Mouse (Mus musculus) spleen, adult 2 months (tissue): ENCODE measurements around the gene Man2a1. TPM values are rescaled to one million over a fixed set of nuclear protein-coding genes. Genes with fewer than 3 reads are reported as not detected.

ENCODE experiments used
- DNase-seq, 2 experiments: peaks; one replicate each; pipeline versions ENCODE4 v3.0.0 to v3.0.0-alpha.2; 2012 to 2021; ENCODE audit warnings: low spot score in 2 of 2, low read depth in 1 of 2
- H3K27ac ChIP-seq: fragments of 200-500 bp; 2 replicates; pipeline ENCODE4 v1.5.1; 2012; ENCODE audit warnings: low read length, inconsistent platforms; ENCODE audit not compliant: insufficient read depth
- H3K27me3 ChIP-seq: fragments of 200-500 bp; 2 replicates; pipeline ENCODE4 v1.6.1; 2012; ENCODE audit warnings: mild to moderate bottlenecking, moderate library complexity, low read length, inconsistent platforms; ENCODE audit not compliant: control insufficient read depth, insufficient read depth
- H3K36me3 ChIP-seq: fragments of 200-500 bp; 2 replicates; pipeline ENCODE4 v1.6.1; 2012; ENCODE audit warnings: mild to moderate bottlenecking, low read length, inconsistent platforms; ENCODE audit not compliant: control insufficient read depth, insufficient read depth
- H3K4me1 ChIP-seq: fragments of 200-500 bp; 2 replicates; pipeline ENCODE4 v1.6.1; 2011; ENCODE audit warnings: inconsistent platforms; ENCODE audit not compliant: control insufficient read depth, insufficient read depth, insufficient read length
- H3K4me3 ChIP-seq: fragments of 200-500 bp; 2 replicates; pipeline ENCODE4 v1.5.1; 2011; ENCODE audit warnings: mild to moderate bottlenecking, inconsistent platforms; ENCODE audit not compliant: insufficient read depth, insufficient read length; ENCODE audit errors: extremely low read depth
- CTCF ChIP-seq: fragments of 200-500 bp; IDR thresholded peaks from 2 replicates; pipeline ENCODE4 v1.5.1; 2011; ENCODE audit warnings: mild to moderate bottlenecking, inconsistent platforms; ENCODE audit not compliant: insufficient read depth, insufficient read length, insufficient replicate concordance; ENCODE audit errors: extremely low read depth
- POLR2A ChIP-seq: fragments of 200-500 bp; IDR thresholded peaks from 2 replicates; pipeline ENCODE4 v1.6.1; 2011; ENCODE audit warnings: low read depth, low read length, inconsistent platforms
- whole genome bisulfite sequencing: fragments of 180-500 bp; shearing (Covaris S2); methylation state at CpG from one replicate; pipeline ENCODE4 v1.1.7; 2018; 5-methylcytosine and 5-hydroxymethylcytosine counted together
- polyA plus RNA-seq: library from polyadenylated mRNA; depleted of rRNA; stranded (reverse); fragments of >200 nt; gene quantifications from 2 replicates; pipeline ENCODE4 v1.2.3, GENCODE M21; 2012

Gene Man2a1
- polyA plus RNA-seq, 1 experiment = 10.6 TPM

DNA sequence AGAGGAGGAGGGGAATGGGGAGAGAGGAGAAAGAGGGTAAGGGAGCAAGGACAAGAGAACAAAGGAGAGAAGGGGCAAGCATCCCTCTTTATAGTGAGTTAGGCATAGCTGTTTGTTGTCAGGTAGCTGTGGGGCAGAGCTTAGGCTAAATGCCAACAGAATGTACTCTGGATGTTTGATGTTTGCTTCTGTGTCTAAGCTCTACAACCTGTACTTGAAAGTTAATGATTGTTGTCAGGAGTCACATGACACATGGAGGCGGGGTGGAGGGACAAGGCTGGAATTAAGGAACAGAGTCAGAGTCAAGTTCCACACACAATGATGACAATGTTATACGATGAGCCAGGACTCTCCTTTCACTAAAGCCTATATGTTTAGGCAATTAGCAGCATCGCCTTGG is 181.8 kb downstream of the Man2a1 start:
- Histone ChIP-seq H3K36me3 (no peaks in the 10 kb centered on the region), H3K27ac (no peak overlapping the region), H3K4me3 (no peak overlapping the region), H3K27me3 (no peaks in the 10 kb centered on the region), H3K4me1 (no peaks in the 10 kb centered on the region; the same call in 1 of the 2 replicates)
- DNase-seq = no peak
- 93% methylated on average over 3 of the region's 3 CpGs for WGBS
- TF ChIP-seq CTCF (no peak), POLR2A (no peak)

DNA sequence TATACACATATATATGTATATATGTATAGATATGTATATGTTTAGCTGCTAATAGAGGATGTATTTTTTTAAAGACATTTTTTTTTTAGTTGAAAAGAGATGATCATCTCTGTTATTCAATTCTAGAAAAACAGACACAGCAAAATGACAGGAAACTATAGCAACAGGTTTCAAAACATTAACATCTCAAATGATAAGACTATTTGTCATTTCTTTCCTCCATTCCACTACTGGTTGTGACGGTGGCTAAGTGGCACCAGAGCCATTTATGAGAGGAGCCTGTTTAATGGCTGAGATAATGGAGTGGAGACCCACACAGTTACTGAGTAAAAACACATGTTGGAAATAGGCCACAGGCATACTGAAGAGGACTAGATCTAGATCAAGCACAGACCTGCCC is 185.4 kb downstream of the Man2a1 start:
- Histone ChIP-seq H3K27me3 (no peaks in the 10 kb centered on the region), H3K27ac (no peak overlapping the region), H3K4me3 (no peak overlapping the region), H3K36me3 (no peaks in the 10 kb centered on the region), H3K4me1 (no peaks in the 10 kb centered on the region; the same call in 1 of the 2 replicates)
- WGBS = 75% methylated on average over 1 of the region's 1 CpGs
- DNase-seq = no peak
- TF ChIP-seq POLR2A = no peak
- TF ChIP-seq CTCF = no peak

DNA sequence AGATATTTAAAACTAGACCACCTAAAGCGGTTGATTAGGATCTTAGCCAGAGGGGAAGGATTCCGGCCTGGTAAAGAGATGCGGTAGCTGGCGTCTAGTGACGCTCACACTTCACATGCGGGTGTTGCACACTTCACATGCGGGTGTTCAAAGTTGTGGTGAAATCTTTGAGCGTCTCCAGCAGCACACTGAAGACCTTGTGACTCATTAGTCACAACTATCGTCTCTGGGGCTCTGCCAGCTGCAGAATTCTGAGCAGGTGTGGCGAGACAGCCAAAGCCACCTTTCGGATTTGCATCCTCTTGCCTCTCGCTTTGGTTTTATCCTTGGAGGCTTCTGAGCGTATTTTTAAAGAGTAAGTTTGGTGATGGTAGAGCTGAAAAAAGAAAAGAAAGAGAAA is 187.8 kb downstream of the Man2a1 start:
- no peak overlapping the region for H3K27ac ChIP-seq
- 94% methylated on average over 13 of the region's 13 CpGs for WGBS
- H3K4me3 ChIP-seq = no peak overlapping the region
- no peak for TF ChIP-seq POLR2A
- no peak for TF ChIP-seq CTCF
- H3K4me1 ChIP-seq = no peaks in the 10 kb centered on the region
- no peaks in the 10 kb centered on the region for H3K27me3 ChIP-seq
- no peaks in the 10 kb centered on the region for H3K36me3 ChIP-seq
- DNase-seq = no peak

DNA sequence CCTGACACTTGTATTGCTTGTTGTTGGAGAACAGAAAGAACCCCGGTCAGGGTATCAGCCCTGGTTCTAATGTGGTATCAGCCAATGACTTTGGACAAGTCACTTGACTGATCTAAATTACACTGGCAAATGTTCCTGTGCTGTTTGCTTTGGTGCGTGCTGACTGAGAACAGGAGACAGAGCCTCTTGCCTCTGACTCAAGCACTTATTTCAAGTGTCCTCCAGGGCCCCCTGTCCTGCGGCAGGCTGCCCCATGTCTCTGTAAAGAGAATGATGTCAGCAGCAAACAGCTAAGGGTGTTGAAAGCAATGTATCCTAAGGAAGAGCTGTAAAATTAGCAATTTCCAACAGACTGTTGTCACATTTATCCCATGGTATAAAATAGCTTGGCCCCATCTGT is 188.6 kb downstream of the Man2a1 start:
- Histone ChIP-seq H3K27me3 (no peaks in the 10 kb centered on the region), H3K36me3 (no peaks in the 10 kb centered on the region), H3K27ac (no peak overlapping the region), H3K4me3 (no peak overlapping the region), H3K4me1 (no peaks in the 10 kb centered on the region)
- WGBS = 85% methylated on average over 3 of the region's 3 CpGs
- TF ChIP-seq CTCF = no peak
- TF ChIP-seq POLR2A = no peak
- DNase-seq = no peak

DNA sequence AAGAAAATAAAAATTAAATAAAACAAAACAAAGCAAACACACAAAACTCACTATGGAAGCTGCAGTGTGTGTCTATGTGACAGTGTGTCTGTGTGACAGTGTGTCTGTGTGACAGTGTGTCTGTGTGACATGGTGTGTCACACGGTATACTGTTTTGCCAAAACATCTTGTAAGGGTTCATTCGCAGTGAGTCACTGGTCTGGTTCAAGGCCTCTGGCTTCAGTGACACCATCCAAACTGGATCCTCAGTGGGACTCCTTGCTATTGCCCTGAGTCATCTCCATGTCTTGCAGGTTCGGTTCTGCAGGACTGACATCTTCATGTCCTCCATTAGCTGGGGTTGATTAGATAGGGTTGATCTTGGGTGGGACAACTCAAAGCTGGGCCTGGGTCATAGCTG is 191.5 kb downstream of the Man2a1 start:
- Histone ChIP-seq H3K4me1 (no peaks in the 10 kb centered on the region), H3K36me3 (no peaks in the 10 kb centered on the region), H3K27me3 (no peaks in the 10 kb centered on the region), H3K4me3 (no peak overlapping the region), H3K27ac (no peak overlapping the region)
- 96% methylated on average over 3 of the region's 3 CpGs for WGBS
- no peak for DNase-seq
- TF ChIP-seq POLR2A (no peak), CTCF (no peak)

DNA sequence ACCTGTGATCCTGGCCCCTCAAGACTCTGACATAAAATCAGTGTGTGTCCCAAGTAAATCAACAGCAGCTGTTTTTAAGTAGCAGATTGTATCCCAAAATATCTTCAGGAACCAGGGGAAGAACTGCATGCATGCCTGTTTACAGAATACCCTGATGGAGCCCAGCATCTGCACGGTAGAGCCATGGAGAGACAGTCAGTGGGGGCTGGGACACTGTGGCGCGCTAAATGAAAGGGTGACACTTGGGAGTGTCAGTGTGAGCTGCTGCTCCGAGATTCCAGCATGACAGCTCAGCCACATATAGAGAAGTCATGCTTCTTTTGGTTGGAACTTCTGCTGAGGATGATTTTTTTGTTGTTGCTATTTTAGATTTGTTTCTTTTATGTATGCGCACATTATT is 192.1 kb downstream of the Man2a1 start:
- 80% methylated on average over 5 of the region's 5 CpGs for WGBS
- no peak for TF ChIP-seq CTCF
- TF ChIP-seq POLR2A = no peak
- Histone ChIP-seq H3K27me3 (no peaks in the 10 kb centered on the region), H3K4me1 (no peaks in the 10 kb centered on the region), H3K27ac (no peak overlapping the region), H3K4me3 (no peak overlapping the region), H3K36me3 (no peaks in the 10 kb centered on the region)
- no peak for DNase-seq

DNA sequence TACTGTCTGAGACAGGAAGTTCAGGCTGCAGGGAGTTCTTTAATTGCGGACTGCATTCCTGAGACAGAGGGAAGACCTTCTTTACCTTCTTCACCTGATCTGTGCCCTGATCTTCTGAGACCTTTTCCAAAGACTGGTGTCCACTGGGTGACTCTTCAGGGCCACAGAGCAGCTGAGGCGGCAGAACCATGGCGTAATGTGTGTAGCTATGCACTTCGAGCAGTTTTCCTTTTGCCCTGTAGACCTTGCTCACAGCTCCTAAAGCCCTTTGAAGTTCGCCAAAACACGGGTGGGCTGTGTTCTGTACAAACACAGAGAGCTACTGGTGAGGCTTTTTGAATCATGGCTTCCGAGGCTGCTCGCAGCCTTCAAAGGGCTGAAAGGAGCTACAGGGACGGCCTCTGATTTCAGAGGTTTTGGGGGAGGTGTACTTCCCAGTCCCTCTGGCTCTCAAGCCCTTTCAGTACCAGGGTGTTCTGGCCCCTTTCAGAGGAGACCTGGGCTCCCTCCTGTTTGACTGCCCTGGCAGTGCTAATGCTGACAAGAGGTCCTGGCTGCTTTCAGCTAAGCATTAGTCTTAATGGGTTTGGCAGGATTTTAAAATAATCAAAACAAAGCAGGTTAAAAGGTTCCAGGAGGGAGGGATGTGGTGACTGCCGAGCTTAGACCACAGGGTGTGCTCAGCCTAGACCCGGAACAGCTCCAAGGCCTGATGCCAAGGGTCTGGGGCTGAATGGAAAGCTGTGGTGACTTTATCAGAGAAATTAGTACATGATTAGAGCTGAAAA is 201.8 kb downstream of the Man2a1 start:
- H3K27ac ChIP-seq = no peak overlapping the region
- TF ChIP-seq CTCF (no peak), POLR2A (no peak)
- WGBS = 73% methylated on average over 11 of the region's 11 CpGs
- no peaks in the 10 kb centered on the region for H3K4me1 ChIP-seq
- no peak for DNase-seq
- no peak overlapping the region for H3K4me3 ChIP-seq
- no peaks in the 10 kb centered on the region for H3K36me3 ChIP-seq
- no peaks in the 10 kb centered on the region for H3K27me3 ChIP-seq
